Mouse (Mus musculus) spleen, embryonic (tissue): Measurements from ENCODE around the gene Tepsin.

Source experiments
- CTCF ChIA-PET: fragments of 350-600 bp; sonication (Branson Sonifier 250); formaldehyde crosslinking; loops from one replicate; lab custom pipeline; 2022; lab: Charles Lee

The Tepsin gene

DNA sequence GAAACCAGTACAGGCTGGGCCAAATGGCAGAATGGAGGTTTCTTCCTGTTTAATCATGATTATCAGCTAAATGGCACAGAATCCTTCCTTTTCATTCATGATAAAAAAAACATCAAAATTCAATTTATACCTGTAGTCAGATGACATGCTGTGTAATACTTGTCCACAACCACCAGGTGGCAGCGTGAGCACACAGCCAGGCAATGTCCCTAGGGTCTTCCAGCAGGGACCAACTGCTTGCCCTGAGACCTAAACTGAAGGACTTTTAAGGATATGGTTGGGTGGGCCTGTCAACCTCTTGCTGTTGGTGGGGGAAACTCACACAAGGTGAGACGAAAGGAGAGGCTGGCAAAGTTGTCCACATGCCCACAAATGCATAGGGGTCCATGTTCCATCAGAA lies 12.5 kb upstream of the Tepsin start:
- CTCF ChIA-PET: interaction anchor here (0.6 to 1.0 kb wide), 2 partner anchors 9 to 304 kb away, joined by 3 to 12 read pairs; no protein-coding TSS in a partner anchor

GRCm38 (mm10) chr11:120110554-120110953 lies 12.0 kb upstream of the Tepsin start:
- CTCF ChIA-PET: interaction anchor here (1.0 kb wide), 1 partner anchor 10 kb away, joined by 3 read pairs; no protein-coding TSS in a partner anchor

GRCm38 (mm10) chr11:120109558-120110210 lies 11.2 kb upstream of the Tepsin start:
- CTCF ChIA-PET: no interaction called here

- CTCF ChIA-PET: no interaction called here
Observed at GRCm38 (mm10) chr11:120107796-120108195, 9.3 kb upstream of the Tepsin start.

DNA sequence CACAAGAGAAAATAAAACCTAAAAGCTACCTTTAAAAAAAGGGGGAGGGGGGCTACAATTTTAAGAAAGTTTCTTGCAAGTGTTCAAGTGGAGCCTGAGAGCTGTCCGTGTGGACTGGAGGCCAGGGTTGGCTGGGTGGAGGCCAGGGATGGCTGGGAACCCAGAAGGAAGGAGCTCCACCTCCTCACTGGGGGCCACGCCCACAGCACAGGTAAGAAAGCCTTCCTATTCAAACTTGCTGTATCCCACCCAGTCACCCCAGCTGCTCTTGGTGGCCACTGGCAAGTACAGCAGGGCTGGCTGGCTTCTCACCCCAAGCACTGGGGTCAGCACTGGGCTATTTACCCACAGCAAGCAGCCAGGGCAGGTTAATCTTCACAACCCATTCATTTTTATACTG lies 8.5 kb upstream of the Tepsin start:
- CTCF ChIA-PET: no interaction called here

DNA sequence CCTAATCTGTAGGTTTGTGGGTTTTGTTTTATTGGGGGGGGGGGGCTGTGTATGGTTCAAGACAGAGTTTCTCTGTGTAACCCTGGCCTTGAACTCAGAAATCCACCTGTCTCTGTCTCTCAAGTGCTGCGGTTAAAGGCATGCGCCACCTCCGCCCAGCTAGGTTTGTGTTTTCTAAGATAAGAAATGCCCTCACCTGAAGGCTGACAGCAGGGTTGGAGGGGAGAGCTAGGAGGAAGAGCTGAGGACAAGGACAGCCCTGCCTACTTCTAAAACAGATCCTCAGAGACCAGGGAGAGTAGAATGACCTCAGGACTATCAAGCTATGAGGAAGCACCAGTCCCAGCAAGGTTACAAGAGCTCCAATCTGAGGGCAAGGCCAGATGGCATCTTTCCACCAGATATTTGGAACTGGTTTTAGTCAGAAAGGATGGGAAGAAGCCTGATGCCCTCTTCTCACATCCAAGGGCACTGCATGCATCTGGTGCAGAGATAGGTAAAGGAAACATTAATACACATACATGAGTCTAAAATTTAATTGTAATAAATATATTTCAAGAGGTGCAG lies 5.0 kb upstream of the Tepsin start:
- CTCF ChIA-PET: no interaction called here

DNA sequence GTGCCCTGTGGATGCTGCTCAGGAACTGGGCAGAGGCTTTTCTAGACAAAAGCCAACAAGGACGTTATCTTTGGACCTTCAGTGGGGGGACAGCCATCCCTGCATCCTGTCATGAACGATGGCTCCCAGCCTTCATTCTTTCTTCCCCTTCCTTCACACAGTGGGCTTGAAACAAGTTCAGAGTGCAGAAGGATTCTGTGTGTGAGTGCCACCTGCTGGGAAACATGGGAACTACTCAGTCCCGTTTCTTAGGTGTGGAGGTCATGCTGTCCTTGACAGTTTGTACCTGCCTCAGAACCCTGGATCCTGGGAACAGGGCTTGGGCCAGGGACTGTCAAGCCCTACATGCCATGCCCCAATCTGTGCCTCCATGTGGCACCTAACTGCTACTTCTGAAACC lies 2.5 kb upstream of the Tepsin start:
- CTCF ChIA-PET: no interaction called here

- CTCF ChIA-PET: no interaction called here
Observed at GRCm38 (mm10) chr11:120092817-120093591, 5.5 kb downstream of the Tepsin start.

DNA sequence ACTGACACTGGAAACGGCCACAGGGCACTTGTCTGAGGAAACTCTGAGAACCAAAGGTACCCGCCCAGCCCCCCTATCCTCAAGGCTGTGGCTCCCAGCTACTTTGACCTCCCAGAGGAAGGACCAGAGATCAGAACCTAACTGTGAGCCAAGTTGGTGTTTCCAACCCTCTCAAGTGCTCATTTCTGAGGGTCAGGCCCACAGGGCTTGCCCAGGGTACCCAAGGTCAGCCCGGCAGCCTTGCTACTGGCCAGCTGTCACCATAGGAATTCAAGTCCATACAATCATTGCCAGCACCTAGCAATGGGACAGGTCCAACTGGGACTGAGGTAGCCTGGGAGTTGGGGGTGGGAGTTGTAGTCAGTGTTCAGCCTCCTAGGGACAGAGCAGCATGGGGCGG lies 7.9 kb downstream of the Tepsin start:
- CTCF ChIA-PET: no interaction called here

- CTCF ChIA-PET: no interaction called here
Observed at GRCm38 (mm10) chr11:120086702-120087152, 11.8 kb downstream of the Tepsin start, which contains the start of gene Cep131. Gene Cep131, minus strand, starts transcription at chr11:120086827.

GRCm38 (mm10) chr11:120085891-120086627 lies 12.5 kb downstream of the Tepsin start:
- CTCF ChIA-PET: no interaction called here

- CTCF ChIA-PET: no interaction called here
Observed at GRCm38 (mm10) chr11:120080282-120080681, 18.2 kb downstream of the Tepsin start.

DNA sequence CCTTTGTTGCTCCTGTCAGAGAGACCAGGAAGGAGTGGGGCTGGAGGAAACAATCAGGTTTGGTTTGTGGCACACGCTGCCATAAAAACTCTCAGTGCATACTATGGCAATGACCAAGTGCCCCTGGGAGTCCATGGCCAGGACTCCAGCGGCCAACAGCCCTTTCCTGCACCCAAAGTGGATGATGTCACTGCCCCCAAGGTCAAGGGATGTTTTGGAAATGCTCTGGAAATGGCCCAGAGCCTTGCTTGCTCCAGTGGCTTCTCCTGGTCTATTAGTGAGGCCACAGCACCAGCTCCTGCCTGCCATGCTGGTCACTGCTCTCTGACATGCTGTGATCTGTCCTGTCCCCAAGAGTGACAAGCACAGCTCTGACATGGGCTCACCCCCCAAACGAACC lies 22.3 kb downstream of the Tepsin start:
- CTCF ChIA-PET: no interaction called here

- CTCF ChIA-PET: no interaction called here
Observed at GRCm38 (mm10) chr11:120072986-120073647, 25.4 kb downstream of the Tepsin start.

DNA sequence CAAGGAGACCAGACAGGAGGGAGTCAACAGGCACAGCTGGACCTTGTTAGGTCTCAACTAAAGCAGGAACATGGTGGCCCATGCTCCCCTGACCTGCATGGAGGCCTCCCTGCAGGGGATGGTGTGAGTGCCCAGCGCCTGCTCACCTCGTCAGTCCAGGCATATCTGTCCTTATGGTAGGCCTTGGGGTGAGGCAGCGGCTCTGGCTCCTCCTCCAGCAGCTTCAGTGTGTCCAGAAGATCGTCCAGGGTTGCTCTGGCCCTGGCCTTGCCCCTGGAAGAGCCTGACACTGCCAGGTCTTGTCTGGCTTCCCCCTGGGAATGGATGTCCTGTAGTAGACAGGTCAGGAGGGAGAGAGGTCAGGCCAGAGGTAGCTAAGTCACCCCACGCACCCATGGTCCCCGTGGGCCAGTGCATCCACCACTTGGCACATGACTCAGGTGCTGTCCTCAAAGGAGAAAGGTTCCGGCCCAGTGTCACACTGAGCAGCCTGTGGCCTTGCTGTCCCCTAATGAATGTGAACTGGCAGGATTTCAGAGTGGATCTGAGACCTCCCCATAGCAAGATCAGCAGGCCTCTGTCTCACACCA lies 26.7 kb downstream of the Tepsin start:
- CTCF ChIA-PET: no interaction called here

DNA sequence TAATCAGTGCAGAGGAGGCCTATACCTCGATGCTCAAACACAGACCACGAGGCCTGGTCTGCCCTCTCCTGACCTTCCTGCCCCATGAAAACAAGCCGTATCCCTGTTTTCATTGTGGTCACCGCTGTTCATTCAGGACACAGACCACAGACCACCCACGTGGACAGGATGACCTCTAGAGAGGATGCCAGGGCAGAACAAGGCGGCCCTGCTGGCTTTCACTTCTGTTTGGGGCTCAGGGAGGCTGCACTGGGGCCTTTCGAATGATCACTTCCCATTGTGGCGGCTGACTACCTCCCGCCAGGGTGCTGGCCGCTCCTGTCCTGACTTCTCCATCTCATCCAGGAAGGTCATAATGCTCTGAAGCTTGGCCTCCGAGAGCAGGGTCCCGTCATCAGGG lies 27.5 kb downstream of the Tepsin start:
- CTCF ChIA-PET: no interaction called here

DNA sequence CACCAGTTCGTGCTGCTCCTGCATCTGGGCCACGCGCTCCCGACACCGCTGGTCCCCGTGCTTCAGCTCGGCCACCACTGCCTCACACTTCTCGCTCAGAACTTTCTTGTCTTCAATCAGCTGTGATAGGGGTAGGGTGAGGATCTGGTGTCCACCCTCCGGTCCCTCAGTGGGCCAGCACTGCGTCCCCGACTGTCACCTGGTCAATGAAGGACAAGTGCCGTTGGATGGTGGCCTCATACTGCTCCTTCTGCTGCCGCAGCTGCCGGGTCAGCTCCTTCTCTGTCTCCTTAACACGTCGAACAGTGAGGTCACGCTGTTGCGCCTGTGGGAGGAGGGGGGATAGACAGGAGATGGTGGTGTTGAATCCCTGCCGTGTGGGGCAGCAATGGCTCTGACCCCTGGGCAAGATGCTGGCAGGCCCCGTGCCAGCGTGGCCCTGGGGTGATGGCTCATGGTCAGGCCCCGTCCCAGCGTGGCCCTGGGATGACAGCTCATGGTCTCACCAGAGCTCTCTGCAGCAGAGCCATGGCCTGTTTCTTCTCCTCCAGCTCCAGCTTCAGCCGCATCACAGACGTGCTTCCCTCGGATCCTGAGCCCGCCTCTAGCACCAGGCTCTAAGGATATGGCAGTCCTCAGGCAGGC lies 28.1 kb downstream of the Tepsin start:
- CTCF ChIA-PET: no interaction called here

- CTCF ChIA-PET: no interaction called here
Observed at GRCm38 (mm10) chr11:120069261-120069660, 29.3 kb downstream of the Tepsin start.

DNA sequence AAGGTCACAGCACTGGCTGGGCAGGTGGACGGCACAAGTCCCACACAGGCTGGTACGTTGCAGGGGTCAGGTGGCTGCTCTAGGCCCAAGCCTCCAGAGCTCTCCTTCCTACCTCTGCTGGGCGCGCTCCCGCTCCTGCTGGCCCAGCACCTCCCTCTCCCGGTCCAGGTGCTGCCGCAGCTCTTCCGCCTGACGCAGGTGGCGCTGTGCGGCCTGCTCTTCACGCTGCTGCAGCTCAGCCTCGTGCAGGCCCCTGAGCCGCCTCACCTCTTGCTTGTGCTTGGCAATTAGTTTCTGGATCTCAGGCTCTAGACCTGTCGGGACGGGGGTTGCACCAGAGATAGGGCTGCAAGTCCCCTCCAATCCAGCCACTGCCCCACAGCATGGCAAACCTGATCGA lies 30.7 kb downstream of the Tepsin start:
- CTCF ChIA-PET: no interaction called here

GRCm38 (mm10) chr11:120065291-120065690 lies 33.2 kb downstream of the Tepsin start:
- CTCF ChIA-PET: no interaction called here

GRCm38 (mm10) chr11:120064668-120065040 lies 33.9 kb downstream of the Tepsin start:
- CTCF ChIA-PET: no interaction called here
